Mouse (Mus musculus) left cerebral cortex, postnatal 4 days (tissue): ENCODE data around the gene Phospho1. TPM values are rescaled to one million over a fixed set of nuclear protein-coding genes. Genes with fewer than 3 reads are reported as not detected.

Source experiments
- DNase-seq: peaks from one replicate; pipeline ENCODE4 v3.0.0-alpha.2; 2022
- intact Hi-C: fragments of 180-260 bp; cut with DNase I; formaldehyde crosslinking; loops from one replicate; pipeline ENCODE4 v1.15.1; 2025
- total RNA-seq, 2 experiments: library from RNA; stranded (reverse); gene quantifications; 2 replicates each; pipeline ENCODE4 v1.2.3; 2021

The Phospho1 gene
- total RNA-seq, 2 experiments from 2014 or later, result 2.4 to 3.1 TPM

GRCm38 (mm10) chr11:95811741-95812140 is 12.6 kb upstream of the Phospho1 start:
- no peak for DNase-seq
- intact Hi-C loops, result no loop called here

DNA sequence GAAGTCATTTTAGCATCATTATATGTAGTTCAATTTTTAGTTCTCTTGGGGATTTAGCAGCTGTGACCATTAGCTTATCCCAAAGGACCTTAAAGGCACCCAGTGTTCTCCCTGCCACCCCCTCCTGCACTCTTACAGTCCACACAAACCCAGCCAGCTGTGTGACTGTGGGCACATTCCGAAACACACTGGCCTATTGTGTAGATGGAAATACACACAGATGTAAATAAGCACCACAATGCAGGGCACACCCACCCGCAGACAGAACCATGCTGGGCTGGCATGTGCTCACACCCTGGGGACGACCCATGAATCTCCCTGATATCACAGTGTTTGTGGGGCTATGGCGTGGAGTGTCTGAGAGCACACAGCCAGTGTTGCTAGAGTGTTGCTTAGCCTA is 12.1 kb upstream of the Phospho1 start:
- DNase-seq, result no peak
- intact Hi-C loops, result no loop called here

DNA sequence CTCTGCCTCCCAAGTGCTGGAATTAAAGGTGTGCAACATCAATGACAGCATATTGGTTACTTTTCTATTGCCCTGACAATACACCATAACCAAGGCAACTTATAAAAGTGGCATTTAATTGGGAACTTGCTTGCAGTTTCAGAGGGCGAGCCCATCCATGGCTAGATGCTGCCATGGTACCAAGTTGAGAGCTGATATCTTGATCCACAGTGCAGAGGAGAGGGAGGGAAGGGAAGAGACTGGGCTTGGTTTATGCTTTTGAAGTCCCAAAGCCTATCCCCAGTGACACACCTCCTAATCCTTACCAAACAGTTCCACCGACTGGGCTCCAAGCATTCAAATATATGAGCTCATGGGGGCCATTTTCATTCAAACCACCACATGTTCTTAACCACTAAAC is 10.2 kb upstream of the Phospho1 start:
- DNase-seq, result no peak
- intact Hi-C loops, result no loop called here

GRCm38 (mm10) chr11:95814857-95815256 is 9.4 kb upstream of the Phospho1 start:
- no peak for DNase-seq
- intact Hi-C loops, result no loop called here

DNA sequence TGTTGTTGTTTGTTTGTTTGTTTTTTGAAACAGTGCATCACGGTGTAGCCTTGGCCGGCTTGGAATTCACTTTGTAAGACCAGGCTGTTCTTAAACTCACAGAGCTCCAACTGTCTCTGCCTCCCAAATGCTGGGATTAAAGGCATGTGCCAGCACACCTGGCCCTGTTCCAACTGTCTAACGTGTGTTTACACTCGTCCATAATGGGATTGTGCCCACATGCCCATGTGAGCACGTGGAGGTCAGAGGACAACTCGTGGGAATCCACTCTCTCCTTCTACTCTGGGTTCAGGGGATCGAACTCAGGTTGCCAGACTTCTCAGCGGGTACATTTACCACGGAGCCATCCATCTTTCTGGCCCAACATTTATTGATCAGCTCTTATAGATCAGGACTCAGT is 8.9 kb upstream of the Phospho1 start:
- no peak for DNase-seq
- intact Hi-C loops, result no loop called here

DNA sequence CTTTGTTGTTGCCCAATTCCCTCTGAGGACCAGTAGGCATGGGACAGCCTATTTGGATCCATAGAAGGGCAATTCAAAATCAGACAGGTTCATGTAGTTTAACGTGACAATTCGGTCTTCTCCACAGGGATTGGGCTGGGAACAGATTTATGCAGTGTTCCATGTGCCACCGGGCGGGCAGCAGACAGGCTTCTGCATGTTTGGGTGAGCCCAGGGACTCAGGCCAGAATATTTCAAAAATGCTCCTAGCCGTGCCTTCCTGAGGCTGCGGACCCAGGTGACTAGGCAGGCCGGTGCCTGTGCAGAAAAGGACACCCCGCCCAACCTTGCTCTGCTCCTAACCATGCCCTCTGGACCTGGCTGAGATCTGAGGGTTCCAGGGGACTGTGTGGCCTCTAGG is 5.2 kb upstream of the Phospho1 start:
- no peak for DNase-seq
- intact Hi-C loops, result no loop called here

DNA sequence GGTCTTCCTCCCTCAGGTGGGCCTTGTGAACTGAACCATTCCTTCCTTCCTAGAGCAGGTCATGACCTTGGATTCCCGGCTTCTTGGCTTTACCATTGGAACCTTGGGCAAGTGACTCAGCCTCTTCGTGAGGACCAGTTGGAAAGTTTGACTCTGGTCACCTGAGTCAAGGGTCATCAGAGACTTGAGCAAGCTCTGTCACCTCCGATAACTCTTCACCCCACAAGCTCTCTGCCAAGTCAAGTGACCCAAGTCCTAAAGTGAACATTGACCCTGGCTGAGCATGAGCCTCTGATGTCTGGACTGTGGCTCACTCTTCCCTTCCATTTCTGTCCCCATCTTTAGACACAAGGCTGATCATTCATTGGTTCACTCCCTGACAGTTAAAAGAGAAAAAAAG is 2.8 kb upstream of the Phospho1 start:
- intact Hi-C loops, result no loop called here

GRCm38 (mm10) chr11:95822437-95822836 is 1.9 kb upstream of the Phospho1 start:
- intact Hi-C loops, result no loop called here
- DNase-seq, result no peak

More for the DNA sequence above, 2.8 kb upstream of the Phospho1 start:
- DNase-seq, result no peak

DNA sequence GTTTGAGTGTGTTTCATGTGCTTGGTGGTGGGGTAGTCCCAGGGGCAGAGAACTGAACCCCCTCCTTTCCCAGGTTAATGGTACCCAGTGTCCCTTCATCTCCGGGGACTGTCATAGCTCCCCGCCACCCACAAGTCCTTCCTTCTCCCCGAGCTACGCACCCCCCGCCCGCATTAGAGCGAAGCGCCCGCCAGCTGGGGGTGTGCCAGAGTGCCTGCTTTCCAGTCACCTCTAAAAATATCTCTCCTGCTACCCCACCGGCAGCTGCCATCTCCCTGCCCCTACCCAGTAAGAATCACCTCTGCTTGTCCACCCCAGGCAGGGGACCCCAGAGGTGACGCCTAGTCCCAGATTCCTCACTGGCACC is 561 bp downstream of the Phospho1 start:
- intact Hi-C loops, result no loop called here
- peak; percentile 54 for DNase-seq

DNA sequence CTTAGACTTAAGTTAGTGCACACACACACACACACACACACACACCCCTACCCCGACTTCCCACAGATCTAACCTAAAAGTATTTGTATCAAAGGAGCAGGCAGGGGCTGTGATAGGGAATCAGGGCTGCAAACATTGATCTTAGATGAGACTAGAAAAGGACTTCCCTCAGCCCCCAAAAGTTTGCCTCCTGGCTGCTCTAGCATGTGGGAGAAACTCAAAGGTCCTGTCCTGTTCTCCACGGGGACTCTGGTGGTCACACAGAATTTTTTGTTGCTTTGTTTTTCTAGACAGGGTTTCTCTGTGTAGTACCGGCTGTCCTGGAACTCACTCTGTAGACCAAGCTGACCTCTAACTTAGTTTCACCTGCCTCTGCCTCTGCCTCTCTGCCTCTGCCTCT is 1.3 kb downstream of the Phospho1 start:
- no peak for DNase-seq
- intact Hi-C loops, result loop anchor here (2.0 kb wide), 1 partner anchor 31 kb away; no protein-coding TSS in a partner anchor

- intact Hi-C loops, result loop anchor here (2.0 kb wide), 1 partner anchor 30 kb away; no protein-coding TSS in a partner anchor
- no peak for DNase-seq
Measured at GRCm38 (mm10) chr11:95826317-95827167, 2.2 kb downstream of the Phospho1 start.

DNA sequence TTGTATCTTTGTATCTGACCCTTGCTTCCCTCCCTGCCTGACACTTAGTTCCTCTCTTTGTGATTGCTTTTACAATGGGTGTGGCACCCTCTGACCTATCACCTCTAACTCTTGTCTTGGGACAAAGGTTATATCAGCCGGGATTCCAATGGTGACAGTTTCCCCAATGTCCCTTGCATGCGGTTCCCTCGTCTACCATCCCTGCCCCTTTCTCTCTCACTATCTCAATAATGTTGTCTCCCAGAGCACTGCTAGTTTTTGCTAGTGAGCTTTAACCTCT is 2.8 kb downstream of the Phospho1 start:
- intact Hi-C loops, result loop anchor here (2.0 kb wide), 1 partner anchor 30 kb away; no protein-coding TSS in a partner anchor

DNA sequence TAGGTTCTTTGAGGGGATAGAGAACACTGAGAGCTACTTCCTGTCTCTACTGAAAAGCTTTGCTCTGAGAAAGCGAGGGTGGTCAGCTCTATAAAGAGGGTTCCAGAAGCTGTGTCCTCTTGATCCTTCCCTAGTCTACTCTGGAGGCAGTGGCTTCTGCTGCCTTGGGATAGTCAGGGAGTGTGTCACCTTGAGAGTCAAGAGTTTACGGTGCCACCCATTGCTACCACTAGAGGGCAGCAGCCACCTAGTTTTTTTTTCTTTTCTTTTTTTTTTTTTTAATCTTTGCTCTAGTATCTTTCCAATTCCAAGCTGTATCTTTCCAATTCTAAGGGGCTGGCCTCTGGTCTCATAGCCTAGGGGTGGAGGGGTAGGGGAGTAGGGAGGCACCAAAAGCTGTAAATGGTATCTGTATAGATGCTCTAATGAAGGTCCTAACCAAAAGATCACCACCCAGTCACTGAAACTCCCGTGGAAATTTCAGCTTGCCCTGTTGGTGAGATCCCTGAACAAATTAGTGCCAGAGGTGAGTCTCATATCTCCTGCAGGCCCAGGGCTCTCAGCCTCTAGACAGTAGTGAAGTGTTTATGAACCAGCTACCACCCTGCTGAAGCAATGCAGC is 3.3 kb downstream of the Phospho1 start:
- peak; percentile 64 for DNase-seq
- intact Hi-C loops, result loop anchor here (2.0 kb wide), 1 partner anchor 29 kb away; no protein-coding TSS in a partner anchor

More for the DNA sequence above, 2.8 kb downstream of the Phospho1 start:
- no peak for DNase-seq

DNA sequence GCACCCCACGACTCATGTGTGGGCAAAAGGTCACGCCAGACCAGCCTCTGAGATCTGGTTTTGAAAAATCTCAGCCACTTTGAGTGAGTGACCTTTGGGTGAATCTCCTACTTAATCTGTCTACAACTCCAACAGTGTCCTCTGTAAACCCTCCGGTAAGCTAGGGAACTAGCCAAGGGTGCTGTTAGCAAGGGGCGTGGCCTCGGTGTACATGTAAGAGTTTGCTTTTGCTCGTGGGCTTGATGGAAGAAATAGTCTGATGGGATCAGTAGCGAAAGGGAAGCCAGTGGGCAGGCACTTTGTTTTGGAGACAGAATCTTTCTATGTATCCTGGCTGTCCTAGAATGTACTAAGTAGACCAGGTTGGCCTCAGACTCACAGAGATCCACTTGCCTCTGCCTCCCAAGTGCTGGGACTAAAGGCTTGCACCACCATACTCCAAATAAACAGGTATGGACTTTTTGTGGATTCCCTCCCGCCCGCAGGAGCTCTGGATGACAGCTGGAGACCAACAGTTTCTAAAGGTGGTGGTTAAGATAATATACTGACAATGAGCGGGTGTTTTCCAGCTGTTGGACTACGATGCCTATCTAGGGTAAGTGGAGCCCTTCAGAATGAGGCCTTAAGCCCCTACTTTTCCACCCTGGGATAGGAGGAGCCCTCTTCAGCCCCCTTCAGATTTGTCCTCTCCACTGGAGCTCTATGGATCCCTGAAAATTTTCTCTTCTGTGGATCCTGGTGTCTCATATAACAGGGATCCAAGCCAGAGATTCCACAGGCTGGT is 4.1 kb downstream of the Phospho1 start:
- DNase-seq, result no peak
- intact Hi-C loops, result no loop called here

DNA sequence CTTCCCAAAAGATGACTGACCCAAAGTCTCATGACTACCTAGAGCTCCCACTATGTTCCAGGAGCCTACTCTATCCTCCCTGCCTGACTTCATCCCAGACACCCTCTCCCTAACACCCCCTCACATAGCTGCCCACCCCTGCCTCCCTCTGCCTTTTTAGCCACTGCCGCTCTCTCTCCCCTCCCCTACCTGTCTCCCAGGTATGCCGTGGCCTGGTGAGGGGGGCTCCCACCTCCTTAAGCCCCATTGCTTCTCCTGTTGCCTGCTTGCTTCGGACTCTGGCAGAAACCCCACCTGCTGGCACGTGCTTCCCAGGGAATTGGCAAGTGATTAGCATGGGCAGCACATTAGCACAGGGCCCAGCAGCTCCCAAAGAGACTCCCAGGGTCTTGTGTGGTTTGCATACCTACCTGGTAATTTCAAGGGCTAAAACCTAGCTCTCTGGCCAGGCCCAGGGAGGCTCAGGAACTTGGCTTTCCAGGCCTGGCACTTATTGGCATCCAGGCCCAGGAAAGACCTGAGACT is 5.3 kb downstream of the Phospho1 start:
- intact Hi-C loops, result no loop called here
- DNase-seq, result no peak

- DNase-seq, result no peak
- intact Hi-C loops, result no loop called here
Measured at GRCm38 (mm10) chr11:95830411-95831275, 6.3 kb downstream of the Phospho1 start.

DNA sequence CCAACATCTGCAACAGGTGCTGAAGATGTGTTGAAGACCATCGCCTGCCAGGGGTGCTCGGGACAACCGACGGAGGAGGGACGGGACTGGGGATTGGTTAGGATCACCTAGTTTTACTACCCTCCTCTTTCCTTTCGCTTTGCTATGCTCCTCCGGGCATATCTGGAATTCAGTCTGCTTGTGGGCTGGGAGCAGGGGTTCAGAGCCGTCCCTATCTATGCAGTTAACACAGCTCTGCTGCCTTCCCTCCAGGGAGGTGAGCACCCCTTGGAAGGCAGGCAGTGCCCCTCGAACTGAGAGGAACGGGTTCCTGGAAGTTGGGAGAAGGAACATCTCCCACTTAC is 6.9 kb downstream of the Phospho1 start:
- intact Hi-C loops, result no loop called here
- DNase-seq, result no peak

- intact Hi-C loops, result no loop called here
- no peak for DNase-seq
Measured at GRCm38 (mm10) chr11:95831641-95832040, 7.3 kb downstream of the Phospho1 start.

- intact Hi-C loops, result no loop called here
- no peak for DNase-seq
Measured at GRCm38 (mm10) chr11:95832129-95833005, 8.1 kb downstream of the Phospho1 start.
